Mouse (Mus musculus): ENCODE data around the gene Hoxa9.

Hoxa9 gene

GRCm38 (mm10) chr6:52230516-52231165, at the start of gene Hoxa9:
Gene Hoxa9, minus strand, starts transcription at chr6:52231089.
- no peak for DNase-seq (ENCODE audit: inconsistent ontology term)

- no peak for DNase-seq (ENCODE audit: inconsistent ontology term)
Observed at GRCm38 (mm10) chr6:52276920-52277319, 46.0 kb upstream of the Hoxa9 start.

- no peak for DNase-seq (ENCODE audit: inconsistent ontology term)
Observed at GRCm38 (mm10) chr6:52276382-52276781, 45.5 kb upstream of the Hoxa9 start.

- DNase-seq (ENCODE audit: inconsistent ontology term), result no peak
Observed at GRCm38 (mm10) chr6:52275563-52276280, 44.8 kb upstream of the Hoxa9 start.

GRCm38 (mm10) chr6:52274576-52274975, 43.7 kb upstream of the Hoxa9 start:
- DNase-seq (ENCODE audit: inconsistent ontology term), result no peak

GRCm38 (mm10) chr6:52273656-52274280, 42.9 kb upstream of the Hoxa9 start:
- no peak for DNase-seq (ENCODE audit: inconsistent ontology term)

GRCm38 (mm10) chr6:52272766-52273655, 42.1 kb upstream of the Hoxa9 start:
- no peak for DNase-seq (ENCODE audit: inconsistent ontology term)

GRCm38 (mm10) chr6:52270494-52271480, 39.9 kb upstream of the Hoxa9 start:
- DNase-seq (ENCODE audit: inconsistent ontology term), result no peak

- no peak for DNase-seq (ENCODE audit: inconsistent ontology term)
Observed at GRCm38 (mm10) chr6:52268756-52269155, 37.9 kb upstream of the Hoxa9 start.

GRCm38 (mm10) chr6:52268341-52268740, 37.5 kb upstream of the Hoxa9 start:
- DNase-seq (ENCODE audit: inconsistent ontology term), result no peak

GRCm38 (mm10) chr6:52267691-52268090, 36.8 kb upstream of the Hoxa9 start:
- no peak for DNase-seq (ENCODE audit: inconsistent ontology term)

GRCm38 (mm10) chr6:52267221-52267620, 36.3 kb upstream of the Hoxa9 start:
- no peak for DNase-seq (ENCODE audit: inconsistent ontology term)

GRCm38 (mm10) chr6:52266666-52266985, 35.7 kb upstream of the Hoxa9 start:
- no peak for DNase-seq (ENCODE audit: inconsistent ontology term)

GRCm38 (mm10) chr6:52265913-52266665, 35.2 kb upstream of the Hoxa9 start:
- no peak for DNase-seq (ENCODE audit: inconsistent ontology term)

- no peak for DNase-seq (ENCODE audit: inconsistent ontology term)
Observed at GRCm38 (mm10) chr6:52265306-52265912, 34.5 kb upstream of the Hoxa9 start.

GRCm38 (mm10) chr6:52264106-52264790, 33.4 kb upstream of the Hoxa9 start:
- DNase-seq (ENCODE audit: inconsistent ontology term), result no peak

- DNase-seq (ENCODE audit: inconsistent ontology term), result no peak
Observed at GRCm38 (mm10) chr6:52263321-52263585, 32.4 kb upstream of the Hoxa9 start.

GRCm38 (mm10) chr6:52262463-52263320, 31.8 kb upstream of the Hoxa9 start:
- DNase-seq (ENCODE audit: inconsistent ontology term), result no peak

Measured in Muller cell, postnatal 12 days (primary cell).